Mouse (Mus musculus) lung, adult 2 months (tissue): ENCODE measurements around the gene App.

Source experiments
- CTCF ChIP-seq: fragments of 200-500 bp; IDR thresholded peaks from 2 replicates; pipeline ENCODE4 v1.5.1; 2011; ENCODE audit warnings: mild to moderate bottlenecking, low read length, control low read depth; ENCODE audit not compliant: insufficient read depth
- POLR2A ChIP-seq: fragments of 200-500 bp; IDR thresholded peaks from 2 replicates; pipeline ENCODE4 v1.6.1; 2011; ENCODE audit warnings: low read depth, mild to moderate bottlenecking, control low read depth, low read length, borderline replicate concordance; ENCODE audit errors: extremely low read depth

DNA sequence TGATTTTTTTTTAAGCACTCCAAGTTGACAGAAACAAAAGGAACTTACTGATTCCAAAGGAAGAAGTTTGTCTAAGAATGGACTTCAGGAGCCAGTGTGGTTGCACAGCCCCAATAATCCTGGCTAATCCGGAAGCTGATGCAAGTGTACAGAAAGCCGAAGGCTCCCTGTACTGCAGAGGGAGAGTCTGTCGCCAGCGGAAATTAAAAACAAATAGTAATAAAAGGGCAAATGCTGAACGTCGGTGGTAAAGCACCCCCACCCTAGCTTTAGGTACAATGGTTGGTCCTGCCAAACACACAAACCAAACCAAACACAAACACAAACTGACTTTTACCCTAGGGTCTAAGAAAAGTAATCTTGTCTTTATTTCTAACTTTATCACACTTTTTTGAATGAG is 98.7 kb downstream of the App start:
- TF ChIP-seq CTCF (no peak), POLR2A (no peak)
